Mouse (Mus musculus) ES-Bruce4 (cell line): ENCODE measurements around the gene Gpr34.

Source experiments
- CTCF ChIP-seq: IDR thresholded peaks from one replicate; pipeline ENCODE4 v1.8.1; 2011; ENCODE audit warnings: low read depth, low read length
- EP300 ChIP-seq: IDR thresholded peaks from 2 replicates; pipeline ENCODE4 v1.6.1; 2011; ENCODE audit warnings: low read depth, low read length; ENCODE audit not compliant: insufficient read depth
- POLR2A ChIP-seq: IDR thresholded peaks from one replicate; pipeline ENCODE4 v1.8.1; 2011; ENCODE audit warnings: low read length; ENCODE audit not compliant: insufficient read depth

DNA sequence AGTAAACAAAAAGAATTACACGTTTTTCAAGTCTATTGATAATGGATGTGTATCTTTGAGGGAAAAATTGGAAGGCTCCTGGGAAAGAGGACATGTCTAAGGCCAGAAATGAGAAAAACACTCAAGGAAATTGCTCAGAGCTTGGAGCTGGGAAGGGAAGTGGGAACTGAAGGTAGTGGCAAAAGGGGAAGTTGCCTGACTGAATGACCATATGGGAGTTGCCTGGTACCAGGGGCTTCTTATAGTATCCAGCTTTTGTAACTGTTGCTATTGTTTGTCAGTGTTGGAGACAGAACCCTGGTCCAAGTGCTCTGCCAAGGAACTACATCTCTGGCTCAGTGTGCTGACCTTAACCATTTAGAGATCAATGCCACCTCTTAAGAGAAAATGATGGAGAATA lies 15.2 kb upstream of the Gpr34 start:
- TF ChIP-seq POLR2A, result no peak
- no peak for TF ChIP-seq CTCF
- no peak for TF ChIP-seq EP300
